Mouse (Mus musculus): ENCODE measurements at regions not wholly inside any gene's neighbourhood (a gene's known extent, or its start where the extent isn't known, plus 50 kb on each side); places are given as distances from the start of the nearest gene placed in this dataset.

DNA sequence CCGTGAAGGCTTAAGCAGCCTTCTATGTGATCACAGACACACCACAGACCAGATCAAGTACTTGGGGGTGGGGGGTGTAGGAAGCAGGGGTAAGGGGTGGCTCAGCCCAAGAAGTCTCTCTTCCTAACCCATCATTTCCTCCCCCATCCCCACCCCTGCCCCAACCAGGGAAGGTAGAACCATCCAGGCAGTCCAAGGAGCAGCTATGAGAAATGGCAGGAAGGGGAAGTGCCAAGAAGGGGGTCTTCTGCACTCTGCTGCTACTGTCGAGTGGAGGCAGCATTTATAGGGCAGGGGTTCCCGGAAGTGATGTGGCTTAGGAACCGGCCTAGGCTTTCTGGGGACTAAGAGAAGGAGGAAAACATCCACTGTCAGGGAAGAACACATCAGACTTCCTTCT lies 69.3 kb upstream of the Mgat5 start:
- TF ChIP-seq CTCF (IDR thresholded peaks at IDR 0.05; ENCODE audit: low read depth, low read length) (no peak), POLR2A (IDR thresholded peaks at IDR 0.05; ENCODE audit: extremely low read depth, insufficient read depth, low read length) (no peak)

Data from liver, adult 2 months (tissue).